Mouse (Mus musculus): ENCODE measurements around the gene Apela. TPM values are rescaled to one million over a fixed set of nuclear protein-coding genes. Genes with fewer than 3 reads are reported as not detected.
"Not testable (repeated sequence)": the region's sequence is repeated elsewhere in the genome, so short reads cannot be mapped to it uniquely, and the experiment has no call there.

The Apela gene
- total RNA-seq, 4 experiments from 2014 or later = not detected

- peak; percentile 28 for DNase-seq (ENCODE audit: low spot score)
Observed at GRCm38 (mm10) chr8:65022485-65022884, 14.7 kb downstream of the Apela start.

- DNase-seq (ENCODE audit: low spot score) = no peak
Observed at GRCm38 (mm10) chr8:65018423-65018822, 18.7 kb downstream of the Apela start, which contains the start of the genes Trim61 and Trim60. Gene Trim61 (minus strand): TSS chr8:65018523. Gene Trim60 (minus strand): TSS chr8:65018584.

DNA sequence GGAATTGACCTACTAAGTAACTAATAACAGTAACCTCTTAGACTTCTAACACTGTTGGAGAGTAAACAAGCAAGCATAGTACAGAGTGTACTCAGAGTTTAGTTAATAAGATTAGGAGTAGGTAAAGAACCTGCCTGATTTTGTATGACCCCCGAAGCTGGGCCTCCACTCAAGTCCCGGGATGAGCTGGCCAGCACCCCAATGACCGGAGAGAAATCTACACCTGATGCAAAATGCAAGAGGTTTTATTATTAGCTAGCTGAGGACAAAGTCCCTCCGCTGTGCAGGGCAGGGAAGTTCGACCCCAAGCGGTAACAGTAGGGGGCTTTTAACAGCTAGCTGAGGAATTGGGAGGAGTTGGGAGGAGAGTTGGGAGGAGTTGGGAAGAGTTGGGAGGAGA, 29.5 kb downstream of the Apela start:
- DNase-seq (ENCODE audit: low spot score) = not testable (repeated sequence)

GRCm38 (mm10) chr8:64998806-64999365, 38.2 kb downstream of the Apela start:
- DNase-seq (ENCODE audit: low spot score) = no peak

DNA sequence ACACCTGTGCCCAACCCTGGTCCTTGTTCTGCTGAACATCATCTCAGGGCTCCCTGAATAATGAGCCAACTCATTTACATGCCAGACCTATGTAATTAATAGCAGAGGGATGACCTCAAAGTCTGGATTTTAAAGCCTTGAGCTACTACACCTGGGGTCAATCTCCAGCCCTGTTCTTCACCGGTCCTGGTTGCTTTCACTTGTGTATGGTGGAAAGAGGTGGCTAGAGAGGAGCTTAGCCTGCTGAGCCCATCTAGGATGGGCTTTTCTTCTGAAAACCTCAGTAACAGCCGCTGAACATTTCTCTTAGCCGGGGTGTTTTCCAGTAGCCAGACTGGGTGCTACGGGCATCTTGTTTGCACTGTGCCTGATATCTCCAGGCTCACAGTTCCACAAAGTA, 49.4 kb downstream of the Apela start, which contains the start of gene Trim75:
Gene Trim75, minus strand, starts transcription at position 101 of the 400 bp plus-strand sequence.
- no peak for DNase-seq (ENCODE audit: low spot score)

DNA sequence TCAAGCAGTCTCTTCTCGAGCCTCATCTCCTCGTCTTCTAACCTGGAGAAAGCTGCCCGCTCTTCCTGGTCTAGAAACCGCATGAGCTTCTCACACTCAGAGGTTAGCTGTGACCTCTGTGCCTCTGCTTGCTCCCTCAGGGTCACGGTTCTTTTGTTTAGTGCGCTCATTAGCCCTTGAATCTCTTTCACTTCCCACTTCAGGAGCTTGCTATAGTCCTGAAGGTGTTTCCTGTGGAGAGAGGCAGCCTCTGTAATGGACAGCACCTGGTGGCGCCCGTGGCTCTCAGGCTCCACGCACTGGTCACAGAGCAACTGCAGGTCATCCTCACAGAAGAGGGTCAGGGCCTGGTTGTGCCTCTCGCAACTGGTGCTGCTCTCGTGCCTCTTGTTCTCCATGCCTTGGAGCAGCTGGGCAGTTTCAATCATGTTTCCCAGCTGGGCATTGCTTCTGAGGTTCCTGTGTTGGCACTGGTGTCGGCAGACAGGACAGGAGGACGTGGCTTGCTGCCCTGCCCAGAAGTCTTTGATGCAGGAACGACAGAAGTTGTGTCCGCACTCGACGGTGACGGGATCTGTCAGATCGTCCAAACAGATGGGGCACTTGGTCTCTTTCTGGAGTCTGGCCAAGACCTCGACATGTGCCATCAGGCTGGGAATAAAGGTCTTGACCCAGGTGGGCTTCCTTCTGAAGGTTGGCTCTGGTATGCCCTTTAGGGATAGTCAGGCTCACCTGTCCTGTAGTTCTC, 53.8 kb downstream of the Apela start:
- no peak for DNase-seq (ENCODE audit: low spot score)

Other genes starting within 250 kb of the Apela start
- 10 to 100 TPM; 17.2 to 18.3 (median 17.6) TPM for gene Klhl2, start 187.3 kb downstream of the Apela start, total RNA-seq (2022)
- gene Tmem192, start 90.2 kb downstream of the Apela start, total RNA-seq (2022) = 10 to 100 TPM; 23.7 to 29.5 (median 28.3) TPM
- gene Trim75, start 49.5 kb downstream of the Apela start, total RNA-seq (2022) = not detected
- not detected for gene Trim61, start 18.8 kb downstream of the Apela start, total RNA-seq (2022)
- gene Trim60, start 18.8 kb downstream of the Apela start, total RNA-seq (2022) = not detected
- gene Gm10663, start 37.7 kb upstream of the Apela start, total RNA-seq (2022) = not detected
- gene BC030870, start 92.2 kb upstream of the Apela start, total RNA-seq (2022) = not detected